Mouse (Mus musculus): ENCODE data around the gene Zbtb48. TPM values are rescaled to one million over a fixed set of nuclear protein-coding genes. Genes with fewer than 3 reads are reported as not detected.

Gene Zbtb48
- 1.7 and 11.3 TPM in 2 replicates for total RNA-seq (2014; rRNA removed; ENCODE audit: low replicate concordance)
- 6.5 and 9.0 TPM in 2 replicates for polyA plus RNA-seq (2015; fragmentation: Nextera tagmentation; extraction: Ambion mirVana)

GRCm38 (mm10) chr4:152027524-152027923 lies at the start of gene Zbtb48:
Zbtb48 (minus strand) TSS chr4:152027671.
- WGBS = under 1% methylated on average over 32 of the region's 35 CpGs
- H3K27me3 ChIP-seq (ENCODE audit: control insufficient read depth, insufficient read depth, low read length) = no peaks in the 10 kb centered on the region
- peak; percentile 98 for ATAC-seq (ENCODE audit: insufficient read depth, low read depth)

GRCm38 (mm10) chr4:152077191-152077590 lies 49.7 kb upstream of the Zbtb48 start:
- no peak for ATAC-seq (ENCODE audit: insufficient read depth, low read depth)
- Histone ChIP-seq H3K9ac (replicated peaks; ENCODE audit: low read depth, low read length) (no peak overlapping the region), H3K4me3 (ENCODE audit: low read depth, low read length) (no peak overlapping the region), H3K27me3 (ENCODE audit: control insufficient read depth, insufficient read depth, low read length) (no peaks in the 10 kb centered on the region), H3K36me3 (replicated peaks; ENCODE audit: control insufficient read depth, insufficient read depth, low read length) (no peaks in the 10 kb centered on the region), H3K9me3 (replicated peaks; ENCODE audit: control insufficient read depth, low read length) (no peaks in the 10 kb centered on the region), H3K27ac (ENCODE audit: low read depth) (no peak overlapping the region), H3K4me1 (ENCODE audit: control insufficient read depth, insufficient read depth) (peaks cover 7% of the 10 kb centered on the region), H3K4me2 (ENCODE audit: low read depth, low read length) (no peak overlapping the region)
- TF ChIP-seq CTCF (IDR thresholded peaks at IDR 0.05; ENCODE audit: low read depth) (no peak), EP300 (IDR thresholded peaks at IDR 0.05; ENCODE audit: low read depth) (no peak)
- DNase-seq (ENCODE audit: low spot score) = no peak
- WGBS = 80% methylated on average over 9 of the region's 9 CpGs

More at GRCm38 (mm10) chr4:152027524-152027923, at the start of gene Zbtb48:
- H3K4me3 ChIP-seq (ENCODE audit: low read depth, low read length) = peak within 1 kb of the TSS; percentile 75
- peak within 1 kb of the TSS; percentile 53 for H3K9ac ChIP-seq (replicated peaks; ENCODE audit: low read depth, low read length)
- peak; percentile 96 for DNase-seq (ENCODE audit: low spot score)
- peaks cover 18% of the 10 kb centered on the region for H3K36me3 ChIP-seq (replicated peaks; ENCODE audit: control insufficient read depth, insufficient read depth, low read length)
- H3K9me3 ChIP-seq (replicated peaks; ENCODE audit: control insufficient read depth, low read length) = no peaks in the 10 kb centered on the region
- H3K4me2 ChIP-seq (ENCODE audit: low read depth, low read length) = peak within 1 kb of the TSS; percentile 84
- TF ChIP-seq EP300 (IDR thresholded peaks at IDR 0.05; ENCODE audit: low read depth) (no peak), CTCF (IDR thresholded peaks at IDR 0.05; ENCODE audit: low read depth) (no peak)
- peaks cover 22% of the 10 kb centered on the region for H3K4me1 ChIP-seq (ENCODE audit: control insufficient read depth, insufficient read depth)
- H3K27ac ChIP-seq (ENCODE audit: low read depth) = peak within 1 kb of the TSS; percentile 72

GRCm38 (mm10) chr4:152074548-152074947 lies 47.1 kb upstream of the Zbtb48 start:
- TF ChIP-seq EP300 (IDR thresholded peaks at IDR 0.05; ENCODE audit: low read depth) = no peak
- TF ChIP-seq CTCF (IDR thresholded peaks at IDR 0.05; ENCODE audit: low read depth) = no peak
- Histone ChIP-seq H3K27me3 (ENCODE audit: control insufficient read depth, insufficient read depth, low read length) (no peaks in the 10 kb centered on the region), H3K36me3 (replicated peaks; ENCODE audit: control insufficient read depth, insufficient read depth, low read length) (no peaks in the 10 kb centered on the region), H3K9me3 (replicated peaks; ENCODE audit: control insufficient read depth, low read length) (no peaks in the 10 kb centered on the region), H3K4me2 (ENCODE audit: low read depth, low read length) (no peak overlapping the region), H3K4me3 (ENCODE audit: low read depth, low read length) (no peak overlapping the region), H3K9ac (replicated peaks; ENCODE audit: low read depth, low read length) (no peak overlapping the region), H3K4me1 (ENCODE audit: control insufficient read depth, insufficient read depth) (peaks cover 12% of the 10 kb centered on the region), H3K27ac (ENCODE audit: low read depth) (no peak overlapping the region)
- 77% methylated on average over 9 of the region's 9 CpGs for WGBS
- no peak for ATAC-seq (ENCODE audit: insufficient read depth, low read depth)
- DNase-seq (ENCODE audit: low spot score) = no peak

GRCm38 (mm10) chr4:152073715-152074114 lies 46.2 kb upstream of the Zbtb48 start:
- Histone ChIP-seq H3K27ac (ENCODE audit: low read depth) (no peak overlapping the region), H3K9ac (replicated peaks; ENCODE audit: low read depth, low read length) (no peak overlapping the region), H3K36me3 (replicated peaks; ENCODE audit: control insufficient read depth, insufficient read depth, low read length) (no peaks in the 10 kb centered on the region), H3K27me3 (ENCODE audit: control insufficient read depth, insufficient read depth, low read length) (no peaks in the 10 kb centered on the region), H3K4me2 (ENCODE audit: low read depth, low read length) (no peak overlapping the region), H3K4me3 (ENCODE audit: low read depth, low read length) (no peak overlapping the region), H3K9me3 (replicated peaks; ENCODE audit: control insufficient read depth, low read length) (no peaks in the 10 kb centered on the region), H3K4me1 (ENCODE audit: control insufficient read depth, insufficient read depth) (peaks cover 12% of the 10 kb centered on the region)
- ATAC-seq (ENCODE audit: insufficient read depth, low read depth) (no peak), DNase-seq (ENCODE audit: low spot score) (no peak)
- WGBS = 77% methylated on average over 6 of the region's 6 CpGs
- no peak for TF ChIP-seq CTCF (IDR thresholded peaks at IDR 0.05; ENCODE audit: low read depth)
- no peak for TF ChIP-seq EP300 (IDR thresholded peaks at IDR 0.05; ENCODE audit: low read depth)

GRCm38 (mm10) chr4:152072655-152073054 lies 45.2 kb upstream of the Zbtb48 start:
- no peak overlapping the region for H3K4me3 ChIP-seq (ENCODE audit: low read depth, low read length)
- H3K9ac ChIP-seq (replicated peaks; ENCODE audit: low read depth, low read length) = no peak overlapping the region
- 50% methylated on average over 10 of the region's 10 CpGs for WGBS
- H3K27me3 ChIP-seq (ENCODE audit: control insufficient read depth, insufficient read depth, low read length) = no peaks in the 10 kb centered on the region
- TF ChIP-seq CTCF (IDR thresholded peaks at IDR 0.05; ENCODE audit: low read depth) (no peak), EP300 (IDR thresholded peaks at IDR 0.05; ENCODE audit: low read depth) (no peak)
- H3K9me3 ChIP-seq (replicated peaks; ENCODE audit: control insufficient read depth, low read length) = no peaks in the 10 kb centered on the region
- no peak overlapping the region for H3K4me2 ChIP-seq (ENCODE audit: low read depth, low read length)
- no peak overlapping the region for H3K27ac ChIP-seq (ENCODE audit: low read depth)
- H3K36me3 ChIP-seq (replicated peaks; ENCODE audit: control insufficient read depth, insufficient read depth, low read length) = no peaks in the 10 kb centered on the region
- ATAC-seq (ENCODE audit: insufficient read depth, low read depth) (no peak), DNase-seq (ENCODE audit: low spot score) (no peak)
- H3K4me1 ChIP-seq (ENCODE audit: control insufficient read depth, insufficient read depth) = peaks cover 12% of the 10 kb centered on the region

- no peak within 1 kb of the TSS for H3K9ac ChIP-seq (replicated peaks; ENCODE audit: low read depth, low read length)
- H3K9me3 ChIP-seq (replicated peaks; ENCODE audit: control insufficient read depth, low read length) = no peaks in the 10 kb centered on the region
- no peaks in the 10 kb centered on the region for H3K36me3 ChIP-seq (replicated peaks; ENCODE audit: control insufficient read depth, insufficient read depth, low read length)
- peak; percentile 39 for DNase-seq (ENCODE audit: low spot score)
- no peak within 1 kb of the TSS for H3K4me2 ChIP-seq (ENCODE audit: low read depth, low read length)
- 45% methylated on average over 10 of the region's 10 CpGs for WGBS
- TF ChIP-seq EP300 (IDR thresholded peaks at IDR 0.05; ENCODE audit: low read depth) (no peak), CTCF (IDR thresholded peaks at IDR 0.05; ENCODE audit: low read depth) (no peak)
- no peak within 1 kb of the TSS for H3K27ac ChIP-seq (ENCODE audit: low read depth)
- ATAC-seq (ENCODE audit: insufficient read depth, low read depth) = 0 out of 2 replicates have a peak, but pooled peaks have one; percentile 22
- no peaks in the 10 kb centered on the region for H3K27me3 ChIP-seq (ENCODE audit: control insufficient read depth, insufficient read depth, low read length)
- H3K4me3 ChIP-seq (ENCODE audit: low read depth, low read length) = no peak within 1 kb of the TSS
- H3K4me1 ChIP-seq (ENCODE audit: control insufficient read depth, insufficient read depth) = peaks cover 12% of the 10 kb centered on the region
Observed at GRCm38 (mm10) chr4:152072121-152072601, 44.7 kb upstream of the Zbtb48 start, which contains the start of gene Plekhg5. Plekhg5 (plus strand) TSS chr4:152072498.
